Mouse (Mus musculus) right cerebral cortex, postnatal 25 days (tissue): ENCODE measurements around the gene CT030661.1.
"Not testable (repeated sequence)": the region's sequence is repeated elsewhere in the genome, so short reads cannot be mapped to it uniquely, and the experiment has no call there.

Experiments used
- DNase-seq: peaks from one replicate; pipeline ENCODE4 v3.0.0; 2022

CT030661.1 gene

DNA sequence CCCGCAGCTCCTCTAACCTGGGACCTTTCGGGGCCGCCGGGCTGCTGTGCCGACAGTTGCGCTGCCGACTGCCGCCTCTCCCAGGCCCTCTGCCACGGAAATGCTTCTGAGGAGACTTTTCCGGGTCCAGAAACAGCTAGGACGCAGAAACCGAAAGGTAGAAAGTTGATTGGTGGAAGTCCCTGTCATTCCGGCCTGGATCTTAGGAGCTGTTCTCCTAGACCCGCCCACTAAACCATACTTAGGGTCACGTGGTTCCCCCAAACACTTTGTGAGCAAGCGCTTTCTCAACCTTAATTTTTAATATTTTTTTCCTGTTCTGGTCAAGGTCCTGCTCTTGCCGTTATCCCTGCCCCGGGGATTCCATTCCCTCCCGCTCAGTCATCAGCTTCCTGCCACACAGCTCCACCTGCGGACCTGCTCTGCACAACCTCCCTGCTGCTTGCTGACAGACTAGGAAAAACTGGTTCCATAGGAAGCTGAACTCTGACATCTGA lies at the start of gene CT030661.1:
Gene CT030661.1, minus strand, starts transcription at position 108 of the 497 bp plus-strand sequence.
- DNase-seq = peak; percentile 87

DNA sequence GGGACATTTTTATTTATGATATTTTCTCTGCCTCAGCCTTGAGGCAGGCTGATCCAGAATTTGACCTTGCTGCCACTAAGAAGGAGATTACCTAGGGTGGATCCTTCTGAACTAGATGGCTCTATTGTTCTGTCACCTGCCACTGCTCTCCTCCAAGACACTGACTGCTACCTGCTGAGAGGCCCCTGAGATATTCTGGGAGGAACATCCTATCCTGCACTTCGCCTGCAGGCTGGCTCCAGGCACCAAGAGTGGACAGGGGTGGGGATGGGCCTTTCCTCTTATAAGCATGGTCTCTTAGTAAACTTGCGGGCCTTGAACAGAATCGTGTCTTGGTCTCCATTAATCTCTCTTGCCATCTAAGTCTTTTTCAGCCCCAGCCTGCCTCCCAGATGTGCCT lies 49.3 kb upstream of the CT030661.1 start:
- DNase-seq = no peak

DNA sequence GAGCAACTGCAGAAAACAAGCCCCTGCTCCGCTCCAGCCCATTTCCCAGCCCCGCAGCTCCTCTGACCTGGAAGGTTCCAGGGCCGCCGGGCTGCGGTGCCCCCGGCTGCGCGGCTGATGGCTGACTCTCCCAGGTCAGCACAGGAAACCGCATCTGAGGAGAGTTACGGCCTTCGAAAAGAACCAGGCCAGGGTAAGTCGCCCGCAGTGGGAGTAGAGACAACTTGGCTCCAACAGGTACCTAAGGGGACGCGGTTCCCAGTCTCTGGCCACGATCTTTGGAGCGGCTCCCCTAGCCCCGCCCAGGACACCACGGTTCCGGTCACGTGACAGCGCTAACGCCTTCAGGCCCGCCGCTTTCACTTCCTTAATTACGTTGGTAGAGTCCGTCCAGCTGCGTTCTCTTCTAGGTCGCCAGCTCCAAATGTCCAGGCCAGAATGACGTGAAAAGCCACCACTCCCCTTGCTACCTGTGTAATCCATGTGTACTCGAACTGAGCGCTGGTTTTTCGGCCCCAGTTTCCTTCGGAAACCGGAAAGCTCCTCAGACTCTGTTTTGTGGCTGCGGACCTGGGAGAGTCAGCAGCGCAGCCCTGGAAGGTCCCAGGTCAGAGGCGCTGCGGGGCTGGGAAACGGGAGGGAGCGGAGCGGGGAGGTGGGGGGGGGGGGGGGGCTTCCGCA lies 46.6 kb upstream of the CT030661.1 start, which contains the start of the genes Zfp944 and Zfp758:
Gene Zfp944, minus strand, starts transcription at position 300 of the 681 bp plus-strand sequence.
Gene Zfp758, plus strand, starts transcription at position 353 of the 681 bp plus-strand sequence.
- DNase-seq = peak; percentile 54

DNA sequence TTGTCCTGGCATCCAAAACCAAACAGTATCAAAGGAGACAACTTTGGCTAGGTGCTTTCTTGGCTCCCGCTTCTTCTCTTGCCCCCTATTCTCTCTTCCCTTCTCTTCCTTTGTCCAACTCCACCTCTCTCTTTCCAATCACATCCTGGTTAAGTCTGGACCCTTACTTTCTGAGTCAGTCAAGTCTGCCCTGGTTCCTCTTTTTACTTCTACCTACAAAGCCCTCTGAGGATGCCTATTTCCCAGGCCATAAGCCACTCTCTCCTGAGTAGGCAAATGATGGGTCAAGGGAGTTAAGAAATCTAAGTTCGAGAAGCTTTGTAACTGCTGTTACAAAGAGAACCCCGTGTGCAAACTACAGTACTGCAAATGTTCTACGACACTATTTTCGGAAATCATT lies 45.9 kb upstream of the CT030661.1 start:
- no peak for DNase-seq

DNA sequence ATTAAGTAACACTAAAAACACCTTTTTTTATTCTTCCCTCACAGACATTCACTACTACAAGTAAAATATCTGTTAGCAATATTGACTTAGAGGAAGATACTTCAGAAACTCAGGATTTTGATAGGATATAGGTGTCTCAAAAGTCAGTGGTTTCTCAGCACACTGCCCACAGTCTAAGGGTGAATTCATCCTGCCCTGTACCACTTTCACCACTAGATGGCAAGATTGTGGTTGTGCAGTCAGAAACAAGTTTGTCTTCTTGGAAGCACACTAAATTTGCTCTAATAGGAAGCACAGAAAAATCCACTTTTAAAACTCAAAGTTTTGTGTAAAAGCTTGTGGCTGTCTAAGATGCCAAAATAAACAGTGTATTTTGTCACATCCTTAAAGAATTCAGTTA lies 38.2 kb upstream of the CT030661.1 start:
- peak; percentile 25 for DNase-seq

DNA sequence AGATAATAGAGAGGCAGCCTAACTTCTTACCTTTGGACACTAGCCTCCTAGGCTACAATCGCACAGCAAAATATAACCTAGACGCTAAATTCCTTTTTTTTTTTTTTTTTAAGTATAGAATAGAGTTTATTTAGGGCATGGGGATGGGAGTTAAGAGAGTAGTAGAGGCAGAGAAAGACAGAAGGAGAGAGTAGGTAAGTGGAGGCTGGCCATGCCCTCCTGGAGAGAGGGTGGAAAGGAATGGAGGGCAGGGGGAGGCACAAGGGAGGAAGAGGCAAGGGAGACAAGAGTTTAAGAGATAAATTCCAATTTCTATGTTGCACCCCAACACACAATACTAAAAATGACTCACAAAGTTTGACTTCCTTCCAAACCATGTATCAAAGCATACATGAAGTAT lies 610 bp upstream of the CT030661.1 start:
- not testable (repeated sequence) for DNase-seq

DNA sequence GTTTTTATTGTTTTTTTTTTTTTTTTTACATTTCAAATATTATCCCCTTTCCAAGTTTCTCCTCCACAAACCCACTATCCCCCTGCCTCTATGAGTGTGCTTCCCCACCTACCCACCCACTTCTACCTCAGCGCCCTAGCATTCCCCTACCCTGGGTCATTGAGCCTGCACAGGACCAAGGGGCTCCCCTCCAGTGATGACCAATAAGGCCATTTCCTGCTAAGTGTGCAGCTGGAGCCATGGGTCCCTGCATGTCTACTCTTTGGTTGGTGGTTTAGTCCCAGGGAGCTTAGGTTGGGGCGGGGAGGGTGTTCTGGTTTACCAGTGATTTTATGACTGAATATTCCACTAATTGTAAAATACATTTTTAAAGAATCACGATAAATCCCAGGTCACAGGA lies 418 bp downstream of the CT030661.1 start:
- not testable (repeated sequence) for DNase-seq
